Mouse (Mus musculus) thymus, postnatal 36 days (tissue): ENCODE measurements around the gene Heatr5b.

ENCODE experiments used
- DNase-seq, 2 experiments: peaks; one replicate each; pipeline ENCODE4 v3.0.0; 2022; ENCODE audit warnings: mixed read lengths in 2 of 2

Gene Heatr5b

GRCm38 (mm10) chr17:78767546-78767945 lies 67.6 kb downstream of the Heatr5b start:
- no peak for DNase-seq

GRCm38 (mm10) chr17:78766084-78766483 lies 69.1 kb downstream of the Heatr5b start:
- DNase-seq, result no peak

GRCm38 (mm10) chr17:78763272-78763671 lies 71.9 kb downstream of the Heatr5b start:
- DNase-seq, result no peak

- no peak for DNase-seq
Observed at GRCm38 (mm10) chr17:78752938-78753655, 82.1 kb downstream of the Heatr5b start.

GRCm38 (mm10) chr17:78752064-78752463 lies 83.1 kb downstream of the Heatr5b start:
- DNase-seq, result no peak

GRCm38 (mm10) chr17:78748440-78748839 lies 86.7 kb downstream of the Heatr5b start:
- no peak for DNase-seq

- DNase-seq, result no peak
Observed at GRCm38 (mm10) chr17:78738416-78738815, 96.7 kb downstream of the Heatr5b start.

GRCm38 (mm10) chr17:78737771-78738170 lies 97.4 kb downstream of the Heatr5b start:
- DNase-seq, result no peak

GRCm38 (mm10) chr17:78737096-78737495 lies 98.1 kb downstream of the Heatr5b start, which contains the start of gene Strn:
Gene Strn, minus strand, starts transcription at chr17:78737196.
- DNase-seq, result no peak

- DNase-seq, result peak; percentile 100
Observed at GRCm38 (mm10) chr17:78736473-78736988, 98.6 kb downstream of the Heatr5b start.

GRCm38 (mm10) chr17:78735731-78736472 lies 99.3 kb downstream of the Heatr5b start:
- DNase-seq, result no peak

- no peak for DNase-seq
Observed at GRCm38 (mm10) chr17:78734806-78735205, 100.4 kb downstream of the Heatr5b start.

- DNase-seq, result no peak
Observed at GRCm38 (mm10) chr17:78732056-78732455, 103.1 kb downstream of the Heatr5b start.

GRCm38 (mm10) chr17:78726746-78727449 lies 108.3 kb downstream of the Heatr5b start:
- DNase-seq, result no peak

- no peak for DNase-seq
Observed at GRCm38 (mm10) chr17:78724461-78725055, 110.6 kb downstream of the Heatr5b start.

- no peak for DNase-seq
Observed at GRCm38 (mm10) chr17:78721690-78722089, 113.5 kb downstream of the Heatr5b start.

- no peak for DNase-seq
Observed at GRCm38 (mm10) chr17:78719086-78719485, 116.1 kb downstream of the Heatr5b start.

- DNase-seq, result no peak
Observed at GRCm38 (mm10) chr17:78710258-78710657, 124.9 kb downstream of the Heatr5b start.

- DNase-seq, result no peak
Observed at GRCm38 (mm10) chr17:78708422-78708821, 126.7 kb downstream of the Heatr5b start.

GRCm38 (mm10) chr17:78702988-78703387 lies 132.2 kb downstream of the Heatr5b start:
- DNase-seq, result no peak
